Mouse (Mus musculus) testis, adult 2 months (tissue): ENCODE results near the gene Amn1. TPM values are rescaled to one million over a fixed set of nuclear protein-coding genes. Genes with fewer than 3 reads are reported as not detected.
A peak's percentile ranks its signal among the peaks of the same experiment; 100 is the strongest.

Experiments used
- H3K27ac ChIP-seq: fragments of 200-500 bp; 2 replicates; pipeline ENCODE4 v1.5.1; 2012; ENCODE audit warnings: low read depth, low read length; ENCODE audit not compliant: control insufficient read depth, insufficient read depth
- H3K27me3 ChIP-seq: fragments of 200-500 bp; 2 replicates; pipeline ENCODE4 v1.6.1; 2012; ENCODE audit warnings: mild to moderate bottlenecking, low read length, moderate library complexity; ENCODE audit not compliant: control insufficient read depth, insufficient read depth
- H3K36me3 ChIP-seq: fragments of 200-500 bp; 2 replicates; pipeline ENCODE4 v1.6.1; 2012; ENCODE audit warnings: mild to moderate bottlenecking, low read length; ENCODE audit not compliant: control insufficient read depth, insufficient read depth
- H3K4me1 ChIP-seq: fragments of 200-500 bp; 2 replicates; pipeline ENCODE4 v1.6.1; 2012; ENCODE audit warnings: low read length; ENCODE audit not compliant: control insufficient read depth, insufficient read depth
- H3K4me3 ChIP-seq: fragments of 200-500 bp; 2 replicates; pipeline ENCODE4 v1.5.1; 2012; ENCODE audit warnings: low read depth, mild to moderate bottlenecking, low read length, moderate library complexity, mixed read lengths; ENCODE audit not compliant: control insufficient read depth
- CTCF ChIP-seq: fragments of 200-500 bp; IDR thresholded peaks from 2 replicates; pipeline ENCODE4 v1.5.1; 2012; ENCODE audit warnings: low read depth, mild to moderate bottlenecking, inconsistent platforms, low read length, moderate library complexity; ENCODE audit not compliant: control insufficient read depth, insufficient read depth, insufficient replicate concordance
- POLR2A ChIP-seq: fragments of 200-500 bp; IDR thresholded peaks from 2 replicates; pipeline ENCODE4 v1.6.1; 2012; ENCODE audit warnings: low read depth, mild to moderate bottlenecking, inconsistent platforms, low read length, moderate library complexity; ENCODE audit not compliant: control insufficient read depth
- polyA plus RNA-seq: library from polyadenylated mRNA; depleted of rRNA; stranded (reverse); fragments of >200 nt; gene quantifications from 2 replicates; pipeline ENCODE4 v1.2.3, GENCODE M21; 2012

Amn1 gene
- polyA plus RNA-seq, 1 experiment = 58.4 TPM

GRCm38 (mm10) chr6:149154116-149155030 lies 34.1 kb downstream of the Amn1 start:
- no peaks in the 10 kb centered on the region; the same call in 1 of the 2 replicates for H3K36me3 ChIP-seq
- H3K27me3 ChIP-seq = no peaks in the 10 kb centered on the region
- H3K27ac ChIP-seq = no peak overlapping the region
- no peaks in the 10 kb centered on the region for H3K4me1 ChIP-seq
- no peak overlapping the region for H3K4me3 ChIP-seq
- TF ChIP-seq CTCF (no peak), POLR2A (no peak)

GRCm38 (mm10) chr6:149153473-149154115 lies 34.9 kb downstream of the Amn1 start:
- Histone ChIP-seq H3K4me3 (no peak overlapping the region), H3K4me1 (no peaks in the 10 kb centered on the region), H3K36me3 (no peaks in the 10 kb centered on the region; the same call in 1 of the 2 replicates), H3K27me3 (no peaks in the 10 kb centered on the region), H3K27ac (no peak overlapping the region)
- TF ChIP-seq CTCF (no peak), POLR2A (no peak)

- Histone ChIP-seq H3K27ac (no peak overlapping the region), H3K4me3 (no peak overlapping the region), H3K27me3 (no peaks in the 10 kb centered on the region), H3K4me1 (no peaks in the 10 kb centered on the region), H3K36me3 (no peaks in the 10 kb centered on the region; the same call in 1 of the 2 replicates)
- no peak for TF ChIP-seq POLR2A
- no peak for TF ChIP-seq CTCF
Measured at GRCm38 (mm10) chr6:149152119-149152518, 36.4 kb downstream of the Amn1 start.

GRCm38 (mm10) chr6:149148436-149149229 lies 39.9 kb downstream of the Amn1 start:
- TF ChIP-seq CTCF = no peak
- TF ChIP-seq POLR2A = no peak
- Histone ChIP-seq H3K4me1 (no peaks in the 10 kb centered on the region), H3K4me3 (no peak overlapping the region), H3K36me3 (no peaks in the 10 kb centered on the region), H3K27ac (no peak overlapping the region), H3K27me3 (no peaks in the 10 kb centered on the region)

- Histone ChIP-seq H3K4me3 (no peak overlapping the region), H3K27me3 (no peaks in the 10 kb centered on the region), H3K27ac (no peak overlapping the region), H3K4me1 (no peaks in the 10 kb centered on the region), H3K36me3 (no peaks in the 10 kb centered on the region)
- no peak for TF ChIP-seq POLR2A
- no peak for TF ChIP-seq CTCF
Measured at GRCm38 (mm10) chr6:149145143-149145542, 43.4 kb downstream of the Amn1 start.

- peak overlapping the region; percentile 88 for H3K4me3 ChIP-seq
- TF ChIP-seq CTCF = no peak
- peak; percentile 85 for TF ChIP-seq POLR2A
- H3K4me1 ChIP-seq = no peaks in the 10 kb centered on the region
- no peaks in the 10 kb centered on the region for H3K27me3 ChIP-seq
- no peaks in the 10 kb centered on the region for H3K36me3 ChIP-seq
- H3K27ac ChIP-seq = peak overlapping the region; percentile 54
Measured at GRCm38 (mm10) chr6:149141393-149142173, 46.9 kb downstream of the Amn1 start.

- Histone ChIP-seq H3K4me1 (no peaks in the 10 kb centered on the region), H3K4me3 (peak within 1 kb of the TSS; percentile 70), H3K27me3 (no peaks in the 10 kb centered on the region), H3K27ac (no peak within 1 kb of the TSS), H3K36me3 (no peaks in the 10 kb centered on the region)
- TF ChIP-seq CTCF (no peak), POLR2A (no peak)
Measured at GRCm38 (mm10) chr6:149139471-149139870, 49.0 kb downstream of the Amn1 start, which contains the start of gene Etfbkmt. TSS of gene Etfbkmt (plus strand) at chr6:149139849.
